Mouse (Mus musculus): ENCODE measurements around the gene Bahd1. TPM values are rescaled to one million over a fixed set of nuclear protein-coding genes. Genes with fewer than 3 reads are reported as not detected.

The Bahd1 gene
- 42.6 and 54.4 TPM in 2 replicates for total RNA-seq (2021)
- long read RNA-seq, full-length matches to known transcripts, result 3 of 13 reads
- long read RNA-seq, partial matches to known transcripts, result 8 of 13 reads
- long read RNA-seq, other reads (novel, unspliced or antisense), result 2 of 13 reads

DNA sequence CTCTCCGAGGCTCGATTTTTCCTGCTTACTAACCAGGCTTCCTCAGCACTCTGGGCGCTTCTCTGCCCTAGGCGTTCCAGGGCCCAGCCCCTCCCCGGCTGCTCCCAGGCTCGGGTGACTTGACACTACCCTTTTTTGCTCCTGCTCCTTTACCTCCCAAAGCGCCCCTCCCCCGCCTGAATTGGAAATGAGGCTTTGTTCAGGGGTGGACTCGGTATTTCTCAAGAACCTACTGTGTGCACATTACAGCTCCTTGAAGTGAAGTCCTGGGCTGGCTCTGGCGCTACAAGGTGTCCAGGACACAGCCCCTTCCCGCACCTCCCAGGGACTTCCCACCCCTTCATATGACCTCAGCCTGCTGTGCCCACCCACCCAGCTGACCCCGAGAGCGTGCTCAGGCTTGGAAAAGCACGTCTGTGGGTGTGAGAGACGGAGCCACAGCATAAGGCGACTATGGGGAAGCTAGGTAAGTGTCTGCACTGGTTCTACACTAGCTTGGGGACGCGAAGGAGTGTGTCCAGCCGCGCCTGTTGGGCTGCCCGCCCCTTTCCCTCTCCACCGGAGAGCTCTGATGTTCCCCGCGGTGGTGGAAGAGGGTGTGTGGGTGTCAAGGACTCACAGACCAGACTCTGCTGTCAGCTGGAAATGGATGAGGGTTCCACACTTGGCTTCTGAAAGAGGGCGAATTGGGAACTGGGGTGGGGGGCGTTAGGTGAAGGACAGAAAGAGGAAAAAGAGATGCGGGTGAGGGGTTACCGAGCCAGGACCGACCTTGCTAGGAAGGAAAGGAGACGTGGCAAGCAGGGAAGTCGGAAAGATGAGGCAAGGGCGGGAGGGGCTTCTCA lies at the start of gene Bahd1:
Gene Bahd1, plus strand, starts transcription at position 397 of the 845 bp plus-strand sequence.
- DNase-seq, result peak; percentile 67

DNA sequence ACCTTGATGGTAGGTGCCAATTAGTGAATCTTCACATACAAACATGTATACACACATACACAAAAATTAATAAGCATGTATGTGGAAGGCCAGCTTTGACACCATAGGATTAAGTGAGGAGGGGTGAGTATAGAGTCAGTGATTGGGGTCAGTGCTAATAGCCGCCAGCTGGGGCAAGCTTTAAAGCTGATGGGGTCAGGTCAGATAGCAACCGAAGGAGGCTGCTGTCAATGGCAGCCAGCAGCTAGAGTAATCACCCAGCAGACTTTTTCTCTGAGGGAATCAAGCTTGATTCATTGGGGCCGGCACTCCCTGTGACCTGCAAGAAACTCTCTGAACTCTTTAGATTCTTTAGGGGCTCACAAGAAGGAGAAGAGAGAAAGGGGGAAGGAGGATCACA lies 48.4 kb upstream of the Bahd1 start:
- DNase-seq, result no peak

DNA sequence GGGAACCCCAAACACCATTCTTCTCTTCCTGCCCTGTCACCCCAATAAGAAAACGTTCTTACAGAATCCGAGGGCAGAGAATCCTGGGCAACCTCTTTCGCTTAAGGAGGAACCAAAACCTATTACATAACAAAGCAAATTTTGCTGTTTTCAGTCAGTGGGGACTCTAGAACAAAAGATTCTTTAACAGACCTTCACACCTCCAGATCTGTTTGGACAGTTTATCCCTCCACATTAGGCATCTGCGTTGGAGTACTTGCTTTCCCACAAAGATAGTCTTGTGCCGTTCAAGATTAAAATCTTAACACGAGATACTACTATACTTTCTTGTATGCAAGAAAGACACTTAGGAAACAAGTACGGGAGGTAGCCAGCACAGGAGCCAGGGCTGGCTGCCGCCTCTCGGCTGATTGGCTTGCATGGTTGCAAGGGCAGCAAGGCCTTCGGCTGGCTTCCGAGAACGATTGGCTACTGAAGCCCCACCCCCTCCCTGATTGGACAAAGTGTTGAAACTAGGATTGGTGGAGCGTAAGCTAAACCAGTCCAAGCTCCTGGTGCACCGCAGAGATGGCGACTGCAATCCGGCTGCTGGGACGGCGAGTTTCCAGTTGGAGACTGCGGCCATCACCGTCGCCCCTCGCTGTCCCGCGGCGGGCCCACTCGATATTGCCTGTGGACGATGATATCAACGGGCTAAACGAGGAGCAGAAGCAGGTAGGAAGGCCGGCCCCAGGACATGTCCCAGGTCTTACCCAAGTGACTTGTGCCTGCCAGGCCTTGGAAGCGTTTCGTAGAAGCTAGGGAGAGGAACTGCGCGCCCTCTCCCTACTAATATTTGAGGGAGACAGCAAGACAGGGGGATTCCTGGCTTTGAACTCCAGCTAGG lies 38.5 kb upstream of the Bahd1 start, which contains the start of gene Ivd:
Gene Ivd, plus strand, starts transcription at position 501 of the 886 bp plus-strand sequence.
- DNase-seq, result peak; percentile 91

DNA sequence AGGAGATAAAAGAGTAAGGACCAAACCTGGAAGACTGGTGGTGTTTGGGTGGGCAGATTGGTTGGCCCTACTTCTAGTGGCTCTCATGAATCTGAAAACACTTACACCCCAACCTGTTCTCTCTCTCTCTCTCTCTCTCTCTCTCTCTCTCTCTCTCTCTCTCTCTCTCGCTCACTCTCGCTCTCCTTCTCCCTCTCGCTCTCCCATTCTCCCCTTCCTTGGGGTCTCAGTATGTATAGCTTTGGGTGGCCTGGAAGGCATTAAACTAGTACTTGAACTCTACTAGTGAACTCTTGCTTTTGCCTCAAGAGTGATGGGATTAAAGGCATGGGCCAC lies 37.9 kb upstream of the Bahd1 start:
- no peak for DNase-seq

DNA sequence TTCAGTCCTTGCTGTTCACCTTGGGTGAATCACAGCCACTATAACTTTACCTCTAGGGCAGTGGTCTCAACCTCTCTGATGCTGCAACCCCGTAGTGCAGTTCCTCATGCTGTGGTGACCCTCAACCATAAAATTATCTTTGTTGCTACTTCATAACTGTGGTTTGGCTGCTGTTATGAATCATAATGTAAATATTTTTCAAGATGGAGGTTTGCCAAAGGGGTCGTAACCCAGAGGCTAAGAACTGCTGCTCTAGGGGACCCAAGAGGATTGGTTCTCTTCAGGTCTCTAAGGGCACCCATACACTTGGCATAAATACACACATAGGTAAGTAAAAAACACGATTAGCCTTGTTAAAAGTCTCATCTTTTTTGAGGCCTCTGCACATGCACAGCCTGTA lies 29.6 kb upstream of the Bahd1 start:
- no peak for DNase-seq

DNA sequence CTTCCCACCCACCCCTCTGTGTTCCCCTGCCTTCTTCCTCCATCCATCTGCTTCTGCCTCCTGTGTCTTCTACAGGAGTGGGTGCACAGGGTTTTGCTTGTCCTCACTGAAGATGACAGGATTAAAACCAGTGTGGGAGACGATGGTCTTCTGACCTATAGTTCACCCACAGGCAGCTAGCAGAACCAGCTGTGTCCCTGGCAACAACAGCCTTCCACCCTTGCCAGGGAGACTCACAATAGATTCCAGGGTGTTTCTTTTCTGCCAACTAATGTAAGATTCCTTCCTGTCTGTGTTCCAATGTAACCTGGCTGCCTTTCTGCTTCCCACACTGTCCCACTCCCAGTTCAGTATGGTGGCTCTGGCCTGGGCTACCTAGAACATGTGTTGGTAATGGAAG lies 29.1 kb upstream of the Bahd1 start:
- DNase-seq, result no peak

DNA sequence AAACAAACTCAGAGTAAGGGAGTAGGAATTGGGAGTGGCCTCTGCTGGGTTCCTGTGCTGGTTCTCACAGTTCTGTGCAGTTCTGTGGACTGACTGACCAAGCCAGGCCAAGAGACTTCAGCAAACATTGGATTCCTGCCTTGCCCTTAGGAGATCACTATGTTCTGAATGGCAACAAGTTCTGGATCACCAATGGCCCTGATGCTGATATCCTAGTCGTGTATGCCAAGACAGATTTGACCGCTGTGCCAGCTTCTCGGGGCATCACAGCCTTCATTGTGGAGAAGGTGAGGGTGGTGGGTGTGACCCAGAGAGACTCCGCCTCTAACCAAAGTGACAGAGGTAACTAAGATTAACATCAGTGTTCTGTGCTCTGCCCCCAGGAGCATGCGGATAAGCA lies 27.2 kb upstream of the Bahd1 start:
- DNase-seq, result no peak

DNA sequence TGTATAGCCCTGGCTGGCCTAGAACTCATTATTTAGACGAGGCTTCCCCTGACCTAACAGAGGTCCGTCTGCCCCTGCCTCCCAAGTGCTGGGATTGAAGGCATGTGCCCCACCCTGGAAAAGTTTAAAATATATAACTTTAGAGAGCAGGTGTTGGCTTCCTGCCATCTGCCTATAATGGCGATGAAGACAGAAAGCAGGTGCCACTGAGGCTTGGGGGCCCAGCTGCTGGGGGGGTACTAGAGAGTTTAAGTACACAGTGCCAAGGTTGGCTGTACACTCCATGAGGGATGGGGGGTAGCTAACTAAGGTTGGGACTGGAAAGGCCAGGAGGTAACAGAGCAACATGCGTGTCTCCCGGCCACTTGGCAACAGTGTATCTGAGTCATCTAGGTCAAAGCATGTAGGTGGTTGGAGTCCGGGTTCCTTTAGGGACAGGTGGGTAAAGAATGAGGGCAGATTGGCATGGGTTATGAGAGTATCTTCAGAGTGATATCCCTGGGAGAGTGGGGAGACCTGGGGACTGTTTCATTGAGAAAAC lies 26.2 kb upstream of the Bahd1 start:
- no peak for DNase-seq

DNA sequence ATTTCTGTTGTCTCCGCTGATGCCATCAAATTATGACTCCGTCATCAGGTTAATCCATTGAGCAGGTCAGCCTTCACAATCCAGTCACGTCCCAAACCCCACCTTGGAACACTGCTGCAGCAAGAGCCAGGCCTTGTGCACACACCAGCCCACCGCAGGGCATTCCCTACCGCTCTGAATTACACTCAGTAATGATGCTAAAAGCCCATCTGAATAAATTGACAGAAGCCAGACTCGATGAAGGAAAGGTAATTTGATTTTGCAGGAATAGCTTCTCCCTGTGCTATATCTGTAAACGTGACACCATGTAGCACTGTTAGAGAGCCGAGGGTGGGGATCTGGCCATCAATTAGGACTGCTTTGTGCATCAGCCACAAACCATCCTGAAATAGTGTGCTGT lies 24.9 kb upstream of the Bahd1 start:
- DNase-seq, result no peak

DNA sequence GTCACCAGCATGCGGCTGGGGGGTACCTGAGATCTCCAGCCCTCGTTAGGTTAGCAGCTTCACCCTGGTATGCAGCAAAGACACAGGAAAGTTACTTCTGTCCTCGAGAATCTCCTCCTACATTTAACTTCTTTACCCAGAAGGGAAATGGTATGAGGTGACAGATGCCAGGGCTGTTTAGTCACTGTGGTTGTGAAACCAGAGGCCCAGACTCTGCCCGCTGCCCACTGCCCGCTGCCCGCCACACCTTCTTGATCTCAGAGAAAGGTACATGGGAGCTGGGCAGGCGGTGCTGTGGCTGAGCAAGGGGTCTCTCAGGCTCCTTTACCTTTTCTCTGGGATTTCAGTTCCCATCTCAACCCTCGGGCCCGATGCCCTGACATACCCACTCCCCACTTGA lies 23.7 kb upstream of the Bahd1 start:
- DNase-seq, result no peak

DNA sequence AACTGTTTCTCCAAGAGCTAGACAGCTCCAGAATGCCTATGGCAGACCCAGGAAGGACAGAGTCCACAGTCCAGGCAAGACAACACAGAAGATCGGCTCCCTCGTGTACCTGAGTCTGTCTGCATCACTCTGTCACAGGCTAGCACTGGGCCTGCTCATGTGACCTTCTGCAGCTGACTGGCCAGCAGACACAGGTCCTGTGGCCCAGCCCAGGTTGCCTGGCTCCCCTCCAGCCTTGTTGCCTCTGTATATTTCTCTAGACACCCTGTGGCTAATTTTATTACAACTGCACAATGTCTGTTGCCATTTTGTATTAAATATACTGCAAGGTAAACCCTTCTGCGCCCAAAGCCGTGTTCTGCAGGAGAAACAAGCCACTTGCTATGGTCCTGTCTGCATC lies 19.2 kb upstream of the Bahd1 start:
- peak; percentile 40 for DNase-seq

DNA sequence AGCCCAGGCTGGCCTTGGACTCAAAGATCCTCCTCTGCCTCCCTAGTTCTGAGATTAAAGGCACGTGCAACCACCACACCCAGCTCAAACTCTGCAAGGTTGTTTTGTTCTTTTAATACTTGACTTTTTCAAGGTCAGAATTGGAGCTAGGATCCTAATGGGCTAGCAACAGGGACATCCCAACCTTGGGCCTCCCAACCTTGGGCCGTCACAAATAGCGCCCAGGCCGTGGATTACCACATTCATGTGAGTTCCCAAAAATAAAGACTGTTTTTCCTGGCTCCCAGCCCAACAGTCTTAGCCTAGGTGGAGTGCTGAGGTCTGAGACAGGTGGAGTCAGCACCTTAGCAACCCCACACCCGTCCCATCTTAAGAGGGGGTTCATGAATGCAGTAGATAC lies 18.2 kb upstream of the Bahd1 start:
- DNase-seq, result no peak

DNA sequence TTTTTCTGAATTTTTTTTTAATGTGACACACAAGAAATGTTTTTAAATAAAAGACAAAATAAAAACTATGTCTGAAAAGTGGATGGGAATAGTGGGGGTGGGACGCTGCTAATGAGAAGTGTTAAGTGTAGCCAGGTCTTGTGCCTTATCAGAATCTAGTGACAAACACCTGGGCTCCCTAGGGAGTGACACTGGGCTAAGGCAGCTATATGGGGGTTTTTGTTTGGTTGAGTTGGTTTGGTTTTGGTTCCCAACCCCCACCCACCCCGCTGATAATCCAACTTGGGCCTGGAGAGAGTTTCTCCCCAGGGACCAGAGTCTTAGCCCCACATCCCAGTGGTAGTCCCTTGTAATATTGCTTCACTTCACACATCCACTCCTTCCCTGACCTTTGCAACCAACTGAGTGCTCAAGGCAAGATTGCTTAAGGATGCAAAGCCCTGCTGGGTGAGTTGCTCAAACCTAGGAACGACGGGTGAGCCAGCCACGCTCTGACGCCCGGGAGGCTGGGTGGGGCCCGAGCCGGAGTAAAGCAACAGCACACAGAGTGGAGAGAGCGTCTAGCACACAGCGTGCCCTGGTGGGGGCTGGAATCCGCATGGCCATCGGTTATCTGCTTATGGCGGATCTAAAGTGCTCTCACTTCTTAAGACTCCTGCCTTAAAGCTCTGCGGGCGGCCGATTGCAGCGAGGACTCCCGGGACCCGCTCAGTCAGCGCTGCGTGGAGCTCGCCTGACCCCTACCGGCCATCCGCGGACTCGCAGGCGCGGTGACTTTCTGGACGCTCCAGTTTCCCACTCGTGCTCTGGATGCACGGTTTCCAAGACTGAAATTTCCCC lies 17.1 kb upstream of the Bahd1 start:
- peak; percentile 90 for DNase-seq

DNA sequence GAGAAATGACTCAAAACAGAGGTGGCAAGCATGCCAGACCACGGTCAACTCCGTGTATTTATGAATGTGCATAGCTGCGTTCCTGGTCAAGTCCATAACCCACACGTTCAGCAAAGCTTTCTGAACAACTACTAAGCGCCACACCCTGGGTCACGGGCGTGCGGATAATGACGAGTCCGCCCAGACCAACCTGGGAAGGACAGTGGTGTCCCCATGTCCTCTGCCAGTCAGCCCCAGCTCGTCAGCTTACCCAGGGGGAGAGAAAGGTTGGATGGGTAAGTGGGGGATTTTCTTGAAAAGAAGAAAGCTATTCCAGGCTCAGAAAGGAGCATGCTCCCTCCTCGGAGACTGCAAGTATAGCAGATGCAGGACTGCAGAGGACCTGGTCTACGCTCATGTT lies 12.7 kb upstream of the Bahd1 start:
- no peak for DNase-seq

DNA sequence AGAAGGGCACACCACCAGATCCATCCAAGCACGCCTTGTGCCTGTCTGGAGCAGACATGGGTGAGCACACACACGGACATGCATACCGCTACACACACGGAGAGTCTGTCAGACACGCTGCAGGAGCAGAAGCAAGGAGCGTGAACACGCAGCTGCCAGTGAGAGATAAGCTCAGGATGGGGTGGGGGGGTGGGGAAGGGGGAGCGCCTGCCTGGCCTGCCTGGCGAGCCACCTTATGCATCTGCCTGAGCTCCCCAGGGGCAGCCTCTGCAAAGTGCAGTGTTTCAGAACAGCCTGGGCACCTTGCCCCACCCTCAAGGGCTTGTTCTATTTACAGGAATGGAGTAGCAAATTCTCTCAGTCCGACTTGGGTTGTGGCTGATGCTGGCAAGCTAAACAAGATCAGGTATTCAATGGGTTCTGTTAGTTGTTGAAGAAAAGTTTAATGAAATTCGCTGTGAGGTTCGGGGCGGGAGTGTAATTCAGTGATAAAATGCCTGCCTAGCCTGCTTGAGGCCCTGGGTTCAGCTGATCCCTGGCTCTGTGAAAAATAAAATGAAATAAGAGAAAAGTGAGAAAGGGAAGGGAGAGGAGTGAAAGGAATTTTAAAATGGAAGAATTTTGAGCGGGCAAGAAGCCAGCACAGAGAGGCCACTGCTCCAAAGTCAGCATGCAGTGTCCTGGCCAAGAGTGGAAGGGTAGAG lies 12.2 kb upstream of the Bahd1 start:
- DNase-seq, result peak; percentile 19

DNA sequence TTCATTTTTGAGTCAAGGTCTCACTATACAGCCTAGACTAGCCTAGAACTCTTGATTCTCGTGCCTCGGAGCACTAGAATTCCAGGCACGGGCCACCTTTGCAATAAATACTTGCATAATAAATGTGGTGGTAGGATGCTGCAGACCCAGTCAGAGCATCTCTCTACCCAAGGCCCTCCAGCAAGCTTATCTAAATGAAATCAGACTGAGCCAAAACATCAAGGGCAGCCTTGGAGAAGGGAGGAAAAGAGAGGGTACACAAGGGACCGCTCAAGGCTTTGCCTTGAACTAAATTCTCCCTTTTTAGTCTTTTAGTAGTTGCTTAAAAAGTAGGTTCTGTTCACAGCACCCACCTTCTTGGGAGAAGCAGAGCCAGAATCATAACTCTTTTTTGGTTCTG lies 9.0 kb upstream of the Bahd1 start:
- no peak for DNase-seq

DNA sequence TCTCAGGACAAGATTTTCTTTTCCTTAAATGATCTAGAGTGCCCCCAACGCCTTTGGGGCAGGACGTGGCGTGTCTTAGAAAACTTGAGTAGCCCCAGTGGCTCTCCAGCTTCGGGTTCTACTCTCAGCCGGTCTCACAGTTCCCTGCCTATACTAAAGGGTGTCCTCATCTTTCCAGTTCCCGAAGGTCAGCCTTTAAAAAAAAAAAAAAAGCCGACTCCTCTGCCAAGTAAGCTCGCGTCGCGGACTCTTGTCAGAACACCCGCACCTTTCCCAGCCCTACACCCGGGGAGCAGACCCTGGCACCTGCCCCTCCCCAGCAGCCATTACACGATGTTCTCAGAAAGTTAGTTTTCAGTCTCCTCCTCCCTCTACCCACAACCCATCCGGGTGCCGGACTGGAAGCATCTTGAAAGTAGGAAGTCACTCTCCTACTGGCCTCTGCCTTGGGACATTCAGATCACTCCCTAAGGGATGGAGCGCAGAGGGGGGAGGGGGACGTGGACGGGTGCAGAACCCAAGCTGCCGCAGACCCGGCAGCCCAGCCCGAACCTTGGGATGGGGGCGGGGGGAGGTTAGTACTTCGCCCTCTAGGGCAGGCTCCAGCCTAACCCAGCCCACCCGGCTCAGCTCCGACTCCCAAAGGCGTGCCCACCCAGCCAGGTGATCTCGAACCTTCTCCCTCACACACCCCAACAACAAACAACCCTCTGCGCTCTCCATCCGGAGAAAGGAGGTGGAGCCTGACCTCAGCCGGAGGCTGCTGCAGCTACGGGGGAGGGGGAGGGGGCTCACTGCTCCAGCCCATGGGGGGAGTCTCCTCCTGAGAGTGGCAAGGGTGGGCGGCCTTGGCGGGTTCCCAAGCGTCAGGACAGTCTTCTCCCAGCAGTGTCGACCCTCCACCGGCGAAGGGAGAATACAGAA lies 3.9 kb upstream of the Bahd1 start:
- DNase-seq, result peak; percentile 64

DNA sequence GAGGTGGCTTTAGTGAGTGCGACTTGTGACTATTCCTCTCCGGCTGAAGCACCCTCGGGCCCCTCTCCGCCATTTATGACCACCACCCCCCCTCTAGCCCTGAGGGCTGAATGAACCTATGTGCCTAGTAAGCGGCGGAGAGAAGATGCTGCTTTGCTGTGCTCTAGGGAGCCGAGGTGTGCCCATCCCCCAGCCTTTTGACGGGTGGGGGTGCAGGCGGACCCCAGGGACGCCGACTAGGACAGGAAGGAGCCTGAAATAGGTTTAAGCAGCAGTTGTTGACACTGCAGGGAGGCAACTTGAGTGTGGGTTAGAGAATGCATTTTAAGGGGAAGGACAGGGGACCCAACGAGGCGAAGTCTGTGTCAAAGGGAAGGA lies 3.3 kb upstream of the Bahd1 start:
- DNase-seq, result no peak

DNA sequence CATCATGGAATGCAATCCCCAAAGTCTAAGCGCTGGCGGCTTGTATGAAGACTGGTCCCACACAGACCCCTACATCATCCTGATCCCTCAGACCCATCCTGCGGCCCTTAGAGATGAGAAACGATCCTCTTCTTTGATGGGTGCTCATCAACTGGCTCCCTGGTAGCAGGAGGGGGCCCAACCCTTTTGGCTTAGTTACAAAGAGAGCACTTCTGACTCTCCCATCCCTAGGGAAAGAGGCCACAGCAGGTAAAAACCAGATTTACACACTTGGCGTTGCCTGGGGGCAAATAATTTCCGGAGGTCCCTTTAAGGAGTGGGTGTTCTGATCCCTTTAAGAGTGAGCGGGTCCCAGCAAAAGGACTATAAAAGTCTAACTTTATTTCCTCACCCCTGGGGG lies 2.8 kb upstream of the Bahd1 start:
- no peak for DNase-seq

DNA sequence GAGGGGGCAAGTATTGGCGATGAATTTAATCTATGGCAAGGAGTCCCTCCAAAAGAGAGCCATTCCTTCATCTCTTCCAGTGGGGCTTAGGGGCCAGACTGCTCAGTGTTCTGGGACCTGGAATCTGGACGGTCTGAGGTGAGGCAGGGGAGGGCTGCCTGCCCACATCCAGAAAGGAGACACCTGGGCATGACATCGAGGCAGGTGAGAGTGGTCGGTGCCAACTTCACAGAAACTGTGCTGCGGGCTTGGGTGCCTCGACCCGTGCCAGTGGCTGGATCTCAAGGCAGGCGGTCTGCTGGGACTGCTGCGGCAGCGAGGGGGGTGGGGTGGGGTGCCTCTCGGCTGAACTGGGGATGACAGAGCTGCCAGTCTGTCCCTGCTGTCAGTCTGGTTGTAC lies 2.4 kb upstream of the Bahd1 start:
- no peak for DNase-seq

Measured in adrenal gland, postnatal 25 days (tissue).